Comparison of ENCODE assay signal across 17 mouse cellular contexts in the genomic region with DNA sequence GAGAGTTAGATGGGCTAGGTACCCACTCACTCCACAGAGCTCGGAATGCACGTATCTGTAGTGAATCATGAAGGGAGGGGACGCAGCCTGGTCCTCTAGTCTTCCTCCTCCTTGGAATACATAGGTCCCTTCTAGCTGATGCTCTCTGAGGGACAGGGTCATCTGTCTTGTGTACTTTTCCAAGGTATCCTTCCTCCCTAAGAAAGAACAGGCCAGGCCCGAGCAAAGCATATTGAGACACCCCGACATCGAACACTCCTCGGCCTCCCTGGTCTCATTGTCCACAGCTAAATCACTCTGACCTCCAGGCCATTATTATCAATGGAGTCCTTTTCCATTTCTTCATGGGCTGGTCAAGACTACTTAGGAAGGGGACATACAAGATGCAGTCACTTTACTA.
DNase-seq lines count a peak whose midpoint lies in the region; ATAC-seq and TF ChIP-seq lines count a peak whose summit lies in the region.
"Had no signal": no experiment of that assay in that cellular context is flagged by ENCODE, and none has a peak within 500 bp of the region (broad histone marks: within the 10 kb centered on the region; RNA-seq: fewer than 3 reads in every experiment).

No protein-coding gene starts in this region.

- H3K9ac ChIP-seq in kidney, postnatal 0 days (ENCODE audit: low read depth, low read length): no peak overlapping the region
- H3K9ac ChIP-seq in embryonic facial prominence, embryonic 12.5 days: no peak overlapping the region
- no peak overlapping the region for H3K9ac ChIP-seq in limb, embryonic 14.5 days (ENCODE audit: low read depth, low read length, severe bottlenecking)
- H3K9ac ChIP-seq: forebrain, embryonic 15.5 days; heart, embryonic 15.5 days; hindbrain, embryonic 14.5 days; liver, postnatal 0 days had no signal

- peak overlapping the region; percentile 69; the same call in 1 of the 2 replicates for H3K27ac ChIP-seq in heart, embryonic 10.5 days
- peak overlapping the region; percentile 32; the same call in 1 of the 2 replicates for H3K27ac ChIP-seq in kidney, postnatal 0 days
- H3K27ac ChIP-seq in embryonic facial prominence, embryonic 12.5 days: peak overlapping the region; percentile 77; the same call in 1 of the 2 replicates
- H3K27ac ChIP-seq in limb, embryonic 14.5 days (replicated peaks; ENCODE audit: low read depth, low read length): peak overlapping the region; percentile 44; the same call in 1 of the 2 replicates
- H3K27ac ChIP-seq: forebrain, embryonic 15.5 days; hindbrain, embryonic 14.5 days had no signal

- no peaks in the 10 kb centered on the region for H3K27me3 ChIP-seq in heart, embryonic 10.5 days (ENCODE audit: insufficient read depth, poor library complexity, severe bottlenecking)
- no peaks in the 10 kb centered on the region for H3K27me3 ChIP-seq in kidney, postnatal 0 days (ENCODE audit: insufficient read depth, low read length)
- H3K27me3 ChIP-seq in embryonic facial prominence, embryonic 12.5 days: no peaks in the 10 kb centered on the region
- no peaks in the 10 kb centered on the region for H3K27me3 ChIP-seq in limb, embryonic 14.5 days (ENCODE audit: control insufficient read depth, insufficient read depth, low read length)
- H3K27me3 ChIP-seq: forebrain, embryonic 15.5 days; heart, embryonic 15.5 days had no signal

- DNase-seq in heart, embryonic 10.5 days (ENCODE audit: low spot score): peak; percentile 64
- no peak for DNase-seq in heart, adult 8-10 months (ENCODE audit: low spot score)
- DNase-seq in kidney, postnatal 0 days (ENCODE audit: low spot score): no peak
- DNase-seq in kidney, postnatal 4 days: no peak
- DNase-seq in limb, embryonic 14.5 days (ENCODE audit: low spot score): no peak
- DNase-seq in Muller cell, postnatal 12 days (ENCODE audit: inconsistent ontology term): no peak
- DNase-seq: B cell, adult 2 months; cerebellum, postnatal 36 days; gastrocnemius, postnatal 10 days; liver, postnatal 0 days; midbrain, embryonic 14.5 days; thymus, adult 18-20 months had no signal

- 85% methylated on average over 7 of the region's 7 CpGs for WGBS in heart, embryonic 10.5 days
- 85% methylated on average over 7 of the region's 7 CpGs for WGBS in kidney, postnatal 0 days
- WGBS in embryonic facial prominence, embryonic 12.5 days: 86% methylated on average over 7 of the region's 7 CpGs
- WGBS in limb, embryonic 14.5 days: 86% methylated on average over 7 of the region's 7 CpGs

- H3K9me3 ChIP-seq in heart, embryonic 10.5 days: no peaks in the 10 kb centered on the region
- no peaks in the 10 kb centered on the region for H3K9me3 ChIP-seq in kidney, postnatal 0 days (replicated peaks; ENCODE audit: low read length)
- H3K9me3 ChIP-seq in embryonic facial prominence, embryonic 12.5 days: no peaks in the 10 kb centered on the region
- H3K9me3 ChIP-seq in limb, embryonic 14.5 days (ENCODE audit: control insufficient read depth, low read length): no peaks in the 10 kb centered on the region
- H3K9me3 ChIP-seq: forebrain, embryonic 15.5 days; heart, embryonic 15.5 days had no signal

- TF ChIP-seq CTCF in kidney, postnatal 0 days (IDR thresholded peaks at IDR 0.05; ENCODE audit: low read depth): no peak

- H3K4me3 ChIP-seq in heart, embryonic 10.5 days: no peak overlapping the region
- no peak overlapping the region for H3K4me3 ChIP-seq in kidney, postnatal 0 days (replicated peaks; ENCODE audit: low read depth, low read length)
- H3K4me3 ChIP-seq in embryonic facial prominence, embryonic 12.5 days: no peak overlapping the region
- no peak overlapping the region for H3K4me3 ChIP-seq in limb, embryonic 14.5 days (replicated peaks; ENCODE audit: low read length)
- H3K4me3 ChIP-seq: forebrain, embryonic 15.5 days; heart, embryonic 15.5 days had no signal

- no peak overlapping the region for H3K4me2 ChIP-seq in kidney, postnatal 0 days (ENCODE audit: low read length)
- H3K4me2 ChIP-seq in embryonic facial prominence, embryonic 12.5 days (replicated peaks): no peak overlapping the region
- H3K4me2 ChIP-seq in limb, embryonic 14.5 days (replicated peaks; ENCODE audit: low read depth, low read length, severe bottlenecking): no peak overlapping the region
- H3K4me2 ChIP-seq: forebrain, embryonic 15.5 days; heart, embryonic 15.5 days; hindbrain, embryonic 14.5 days had no signal

- no peaks in the 10 kb centered on the region for H3K36me3 ChIP-seq in heart, embryonic 10.5 days
- no peaks in the 10 kb centered on the region for H3K36me3 ChIP-seq in kidney, postnatal 0 days (ENCODE audit: insufficient read depth, low read length)
- H3K36me3 ChIP-seq in embryonic facial prominence, embryonic 12.5 days: no peaks in the 10 kb centered on the region
- H3K36me3 ChIP-seq in limb, embryonic 14.5 days (ENCODE audit: control insufficient read depth, insufficient read depth, low read length): no peaks in the 10 kb centered on the region
- H3K36me3 ChIP-seq: forebrain, embryonic 15.5 days; heart, embryonic 15.5 days had no signal

- peaks cover 19% of the 10 kb centered on the region for H3K4me1 ChIP-seq in heart, embryonic 10.5 days
- H3K4me1 ChIP-seq in kidney, postnatal 0 days (replicated peaks; ENCODE audit: insufficient read depth, low read length): peaks cover 28% of the 10 kb centered on the region
- H3K4me1 ChIP-seq in embryonic facial prominence, embryonic 12.5 days: peaks cover 40% of the 10 kb centered on the region
- H3K4me1 ChIP-seq in limb, embryonic 14.5 days (ENCODE audit: control insufficient read depth, insufficient read depth, low read length): peaks cover 36% of the 10 kb centered on the region

- TF ChIP-seq POLR2A in limb, embryonic 14.5 days (IDR thresholded peaks at IDR 0.05; ENCODE audit: borderline replicate concordance, extremely low read depth, insufficient read depth, insufficient read length): no peak

- no peak for ATAC-seq in kidney, postnatal 0 days (replicated peaks; ENCODE audit: low FRiP score, low read depth)
- no peak for ATAC-seq in embryonic facial prominence, embryonic 12.5 days (ENCODE audit: insufficient number of reproducible peaks, insufficient read depth, low FRiP score, low TSS enrichment)
- ATAC-seq in limb, embryonic 14.5 days (ENCODE audit: low FRiP score, low read depth): no peak
- ATAC-seq in granulocyte monocyte progenitor cell, adult 5-6 weeks (replicated peaks; ENCODE audit: poor library complexity, severe bottlenecking): no peak
- ATAC-seq: forebrain, embryonic 15.5 days; liver, postnatal 0 days had no signal
